In the genomic region with DNA sequence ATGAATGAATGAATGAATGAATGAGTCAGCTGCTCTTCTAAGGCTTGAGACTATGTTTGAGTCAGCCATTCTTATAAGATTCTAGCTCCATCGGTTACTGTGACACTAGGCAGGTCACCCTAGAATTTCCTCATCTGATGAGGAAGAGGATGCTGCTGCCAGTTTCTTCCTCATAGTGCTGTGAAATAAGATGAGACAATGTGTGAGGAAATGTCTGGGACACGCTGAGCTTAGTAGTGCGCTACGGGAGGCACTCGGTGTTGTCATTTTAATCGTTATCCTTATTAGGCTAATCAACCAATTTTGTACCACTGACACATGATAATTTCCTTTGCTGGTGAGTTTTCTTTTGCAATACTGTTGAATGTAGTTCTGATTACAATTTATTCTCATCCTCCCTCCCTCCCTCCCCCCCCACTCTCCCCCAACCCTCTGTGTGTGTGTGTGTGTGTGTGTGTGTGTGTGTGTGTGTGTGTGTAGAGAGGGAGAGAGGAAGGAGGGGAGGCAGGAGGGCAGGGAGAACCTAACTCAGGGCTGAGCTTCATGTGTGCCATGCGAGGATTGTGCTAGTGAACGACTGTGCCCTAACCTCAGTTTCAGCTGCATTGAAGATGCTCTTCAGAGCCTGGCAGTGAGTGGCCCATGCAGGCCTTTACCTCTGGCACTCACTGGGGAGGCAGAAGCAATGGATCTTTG, we compare ENCODE assay signal across 29 mouse cellular contexts. TPM values are rescaled to one million over a fixed set of nuclear protein-coding genes. Genes with fewer than 3 reads are reported as not detected.
A peak's percentile ranks its signal among the peaks of the same experiment; 100 is the strongest.
DNase-seq lines count a peak whose midpoint lies in the region; ATAC-seq and TF ChIP-seq lines count a peak whose summit lies in the region.
"Had no signal": no experiment of that assay in that cellular context is flagged by ENCODE, and none has a peak within 500 bp of the region (broad histone marks: within the 10 kb centered on the region; RNA-seq: fewer than 3 reads in every experiment).

No protein-coding gene starts in this region.

- H3K9me3 ChIP-seq in heart, embryonic 10.5 days = no peaks in the 10 kb centered on the region
- H3K9me3 ChIP-seq in midbrain, embryonic 12.5 days = no peaks in the 10 kb centered on the region
- H3K9me3 ChIP-seq in midbrain, embryonic 16.5 days (replicated peaks; ENCODE audit: control insufficient read depth, low read length, poor library complexity, severe bottlenecking) = no peaks in the 10 kb centered on the region
- no peaks in the 10 kb centered on the region for H3K9me3 ChIP-seq in forebrain, postnatal 0 days (ENCODE audit: low read length)
- H3K9me3 ChIP-seq: heart, embryonic 15.5 days; hindbrain, embryonic 12.5 days; intestine, embryonic 15.5 days; limb, embryonic 10.5 days; limb, embryonic 15.5 days; liver, embryonic 15.5 days; midbrain, embryonic 15.5 days; neural tube, embryonic 15.5 days had no signal

- ATAC-seq in midbrain, embryonic 12.5 days (ENCODE audit: low FRiP score, low read depth) = peak; percentile 27; the same call in 1 of the 2 replicates
- no peak for ATAC-seq in midbrain, embryonic 16.5 days
- peak; percentile 38; the same call in 1 of the 2 replicates for ATAC-seq in forebrain, postnatal 0 days
- ATAC-seq: intestine, embryonic 15.5 days; midbrain, embryonic 15.5 days had no signal

- H3K36me3 ChIP-seq in heart, embryonic 10.5 days = peaks cover 3% of the 10 kb centered on the region; the same call in 1 of the 2 replicates
- H3K36me3 ChIP-seq in midbrain, embryonic 12.5 days = peaks cover 3% of the 10 kb centered on the region
- 0 out of 2 replicates have a peak, but pooled peaks cover 2% of the 10 kb centered on the region for H3K36me3 ChIP-seq in midbrain, embryonic 16.5 days (ENCODE audit: control insufficient read depth, insufficient read depth, low read length)
- H3K36me3 ChIP-seq in forebrain, postnatal 0 days (ENCODE audit: insufficient read depth) = 0 out of 2 replicates have a peak, but pooled peaks cover 3% of the 10 kb centered on the region
- H3K36me3 ChIP-seq: heart, embryonic 15.5 days; intestine, embryonic 15.5 days; midbrain, embryonic 15.5 days had no signal

- H3K4me2 ChIP-seq in midbrain, embryonic 12.5 days (replicated peaks) = no peak overlapping the region
- H3K4me2 ChIP-seq in midbrain, embryonic 16.5 days (ENCODE audit: low read length) = no peak overlapping the region
- H3K4me2 ChIP-seq in forebrain, postnatal 0 days (ENCODE audit: low read depth) = no peak overlapping the region
- H3K4me2 ChIP-seq: heart, embryonic 15.5 days; hindbrain, embryonic 12.5 days; intestine, embryonic 15.5 days; limb, embryonic 15.5 days; lung, embryonic 14.5 days; midbrain, embryonic 15.5 days; neural tube, embryonic 15.5 days had no signal

- H3K27ac ChIP-seq in heart, embryonic 10.5 days = no peak overlapping the region
- no peak overlapping the region for H3K27ac ChIP-seq in midbrain, embryonic 12.5 days (replicated peaks)
- H3K27ac ChIP-seq in midbrain, embryonic 16.5 days (ENCODE audit: low read length) = no peak overlapping the region
- H3K27ac ChIP-seq in forebrain, postnatal 0 days (ENCODE audit: low read depth, low read length) = no peak overlapping the region
- H3K27ac ChIP-seq: hindbrain, embryonic 12.5 days; hindbrain, postnatal 0 days; intestine, embryonic 15.5 days; limb, embryonic 10.5 days; limb, embryonic 15.5 days; macrophage; midbrain, embryonic 15.5 days; neural tube, embryonic 15.5 days had no signal

- peak; percentile 86 for DNase-seq in heart, adult 11 months
- no peak for DNase-seq in heart, embryonic 10.5 days (ENCODE audit: low spot score)
- no peak for DNase-seq in forebrain, postnatal 0 days
- no peak for DNase-seq in layer of hippocampus, adult 8-10 months (ENCODE audit: low spot score in 2 of 2)
- DNase-seq: adrenal gland, postnatal 25 days; B cell, adult 2 months; cerebellum, adult 18-20 months; cerebellum, postnatal 10 days; gastrocnemius, postnatal 36 days; kidney, adult 2 months; kidney, postnatal 10 days; layer of hippocampus, adult 9-11 months; lung, embryonic 14.5 days; retina, postnatal 1 day; right cerebral cortex, postnatal 14 days; thymus, postnatal 4 days had no signal

- H3K4me3 ChIP-seq in heart, embryonic 10.5 days = no peak overlapping the region
- no peak overlapping the region for H3K4me3 ChIP-seq in midbrain, embryonic 12.5 days
- H3K4me3 ChIP-seq in midbrain, embryonic 16.5 days (ENCODE audit: low read depth, low read length) = no peak overlapping the region
- H3K4me3 ChIP-seq in forebrain, postnatal 0 days (ENCODE audit: low read depth, low read length) = no peak overlapping the region
- H3K4me3 ChIP-seq: erythroblast, embryonic 14.5 days; heart, embryonic 15.5 days; hindbrain, embryonic 12.5 days; intestine, embryonic 15.5 days; limb, embryonic 10.5 days; limb, embryonic 15.5 days; liver, embryonic 15.5 days; midbrain, embryonic 15.5 days; neural tube, embryonic 15.5 days had no signal

- no peaks in the 10 kb centered on the region for H3K27me3 ChIP-seq in heart, embryonic 10.5 days (ENCODE audit: insufficient read depth, poor library complexity, severe bottlenecking)
- H3K27me3 ChIP-seq in midbrain, embryonic 12.5 days = no peaks in the 10 kb centered on the region
- H3K27me3 ChIP-seq in midbrain, embryonic 16.5 days (ENCODE audit: control insufficient read depth, insufficient read depth, low read depth, low read length) = no peaks in the 10 kb centered on the region
- H3K27me3 ChIP-seq in forebrain, postnatal 0 days (ENCODE audit: insufficient read depth, low read length) = no peaks in the 10 kb centered on the region
- H3K27me3 ChIP-seq: heart, embryonic 15.5 days; hindbrain, embryonic 12.5 days; intestine, embryonic 15.5 days; limb, embryonic 15.5 days; liver, embryonic 15.5 days; midbrain, embryonic 15.5 days; neural tube, embryonic 15.5 days had no signal

- peaks cover 19% of the 10 kb centered on the region for H3K4me1 ChIP-seq in heart, embryonic 10.5 days
- H3K4me1 ChIP-seq in midbrain, embryonic 12.5 days = peaks cover 4% of the 10 kb centered on the region; the same call in 1 of the 2 replicates
- H3K4me1 ChIP-seq in midbrain, embryonic 16.5 days (ENCODE audit: control insufficient read depth, insufficient read depth, low read length) = no peaks in the 10 kb centered on the region
- no peaks in the 10 kb centered on the region for H3K4me1 ChIP-seq in forebrain, postnatal 0 days (ENCODE audit: insufficient read depth)
- H3K4me1 ChIP-seq: midbrain, embryonic 15.5 days had no signal

- 79% methylated on average over 8 of the region's 8 CpGs for WGBS in heart, embryonic 10.5 days
- 86% methylated on average over 8 of the region's 8 CpGs for WGBS in midbrain, embryonic 12.5 days
- WGBS in midbrain, embryonic 16.5 days = 80% methylated on average over 8 of the region's 8 CpGs
- WGBS in forebrain, postnatal 0 days = 40% methylated on average over 8 of the region's 8 CpGs

- no peak for TF ChIP-seq CTCF in forebrain, postnatal 0 days (IDR thresholded peaks at IDR 0.05; ENCODE audit: low read depth)

- no peak overlapping the region for H3K9ac ChIP-seq in midbrain, embryonic 12.5 days (replicated peaks)
- no peak overlapping the region for H3K9ac ChIP-seq in midbrain, embryonic 16.5 days (ENCODE audit: low read depth, low read length)
- no peak overlapping the region for H3K9ac ChIP-seq in forebrain, postnatal 0 days
- H3K9ac ChIP-seq: heart, embryonic 15.5 days; hindbrain, embryonic 12.5 days; intestine, embryonic 15.5 days; limb, embryonic 15.5 days; lung, embryonic 14.5 days; midbrain, embryonic 15.5 days; neural tube, embryonic 15.5 days had no signal

RNA-seq across cellular contexts. Expression of a gene that starts 11.3 kb away (rescaled TPM):
- 39.6 and 41.3 TPM in 2 replicates for polyA plus RNA-seq in heart, embryonic 10.5 days (2016; fragmentation: Nextera tagmentation; extraction: Ambion mirVana)
- polyA plus RNA-seq in midbrain, embryonic 12.5 days (2016; fragmentation: Nextera tagmentation; extraction: Ambion mirVana) = 22.3 and 24.7 TPM in 2 replicates
- polyA plus RNA-seq in midbrain, embryonic 16.5 days (2015; fragmentation: Nextera tagmentation; extraction: Ambion mirVana) = 58.7 and 69.5 TPM in 2 replicates
- total RNA-seq in forebrain, postnatal 0 days (2014; rRNA removed) = 44.4 and 48.0 TPM in 2 replicates
- 60.8 and 68.0 TPM in 2 replicates for polyA plus RNA-seq in forebrain, postnatal 0 days (2015; fragmentation: Nextera tagmentation; extraction: Ambion mirVana)
- total RNA-seq in layer of hippocampus, adult 8-10 months (2022) = 10 to 100 TPM; 26.0 to 29.0 (median 28.6) TPM
